Mouse (Mus musculus) MEL (cell line): ENCODE measurements around the gene Cttnbp2.

Source experiments
- BHLHE40 ChIP-seq: IDR thresholded peaks from 2 replicates; pipeline ENCODE4 v1.6.1; 2012; ENCODE audit warnings: low read depth, mild to moderate bottlenecking, inconsistent platforms, low read length, improper control_type of control experiment, borderline replicate concordance
- CHD2 ChIP-seq: IDR thresholded peaks from 2 replicates; pipeline ENCODE4 v1.6.1; 2011; ENCODE audit warnings: low read length, improper control_type of control experiment
- CTCF ChIP-seq, 3 experiments: IDR thresholded peaks in 2 of 3; conservative IDR thresholded peaks in 1 of 3; 2 replicates each; pipeline ENCODE4 v1.5.1; 2011 to 2012; ENCODE audit warnings: low read length in 3 of 3, low read depth in 2 of 3, mild to moderate bottlenecking in 2 of 3, improper control_type of control experiment in 1 of 3, inconsistent platforms in 1 of 3, mixed read lengths in 1 of 3, moderate library complexity in 1 of 3; ENCODE audit not compliant: control insufficient read depth in 1 of 3, insufficient read depth in 1 of 3, poor library complexity in 1 of 3, severe bottlenecking in 1 of 3
- ETS1 ChIP-seq: IDR thresholded peaks from 2 replicates; pipeline ENCODE4 v1.6.1; 2012; ENCODE audit warnings: low read depth, mild to moderate bottlenecking, inconsistent platforms, low read length, improper control_type of control experiment, moderate library complexity
- GABPA ChIP-seq: IDR thresholded peaks from 2 replicates; pipeline ENCODE4 v1.6.1; 2012; ENCODE audit warnings: low read depth, mild to moderate bottlenecking, inconsistent platforms, low read length, improper control_type of control experiment, moderate library complexity
- GATA1 ChIP-seq: IDR thresholded peaks from 2 replicates; pipeline ENCODE4 v1.6.1; 2011; ENCODE audit warnings: low read depth, low read length, improper control_type of control experiment
- MAFK ChIP-seq: IDR thresholded peaks from 2 replicates; pipeline ENCODE4 v1.6.1; 2011; ENCODE audit warnings: low read depth, mild to moderate bottlenecking, low read length, improper control_type of control experiment, borderline replicate concordance
- MAX ChIP-seq: IDR thresholded peaks from 2 replicates; pipeline ENCODE4 v1.6.1; 2011; ENCODE audit warnings: low read length, improper control_type of control experiment
- MYC ChIP-seq: IDR thresholded peaks from 2 replicates; pipeline ENCODE4 v1.6.1; 2011; ENCODE audit warnings: low read depth, mild to moderate bottlenecking, low read length, improper control_type of control experiment, moderate library complexity
- NRF1 ChIP-seq: IDR thresholded peaks from 2 replicates; pipeline ENCODE4 v1.6.1; 2014; ENCODE audit warnings: low read depth, mild to moderate bottlenecking, inconsistent platforms, low read length, improper control_type of control experiment, moderate library complexity; ENCODE audit not compliant: poor library complexity, insufficient read depth, severe bottlenecking
- POLR2AphosphoS5 ChIP-seq: IDR thresholded peaks from 2 replicates; pipeline ENCODE4 v1.6.1; 2012; ENCODE audit warnings: low read depth, borderline replicate concordance, mild to moderate bottlenecking, inconsistent platforms, low read length, moderate library complexity, mixed read lengths
- RCOR1 ChIP-seq: IDR thresholded peaks from 2 replicates; pipeline ENCODE4 v1.6.1; 2012; ENCODE audit warnings: low read depth, mild to moderate bottlenecking, inconsistent platforms, low read length, improper control_type of control experiment
- SMC3 ChIP-seq: IDR thresholded peaks from 2 replicates; pipeline ENCODE4 v1.6.1; 2011; ENCODE audit warnings: low read depth, low read length, improper control_type of control experiment
- ZKSCAN1 ChIP-seq: IDR thresholded peaks from 2 replicates; pipeline ENCODE4 v1.6.1; 2012; ENCODE audit warnings: low read depth, mild to moderate bottlenecking, inconsistent platforms, low read length, improper control_type of control experiment, moderate library complexity

GRCm38 (mm10) chr6:18360955-18361354, 153.7 kb downstream of the Cttnbp2 start:
- TF ChIP-seq CTCF (IDR thresholded peaks at IDR 0.05 in 2 of 3, conservative IDR thresholded peaks at IDR 0.05 in 1 of 3; ENCODE audit: control insufficient read depth in 1 of 3, insufficient read depth in 1 of 3, low read depth in 2 of 3, low read length in 3 of 3, poor library complexity in 1 of 3, severe bottlenecking in 1 of 3) (peak in 1 of 3 experiments; percentile 30; a peak in 3 of 6 replicates), ZKSCAN1 (no peak), RCOR1 (no peak), GATA1 (no peak), MAFK (no peak), MAX (no peak), MYC (no peak), SMC3 (no peak), CHD2 (no peak), NRF1 (no peak), POLR2AphosphoS5 (no peak), ETS1 (no peak), BHLHE40 (no peak), GABPA (no peak)
